Mouse (Mus musculus) cortical plate, adult 2 months (tissue): ENCODE results near the gene Enpp6. TPM values are rescaled to one million over a fixed set of nuclear protein-coding genes. Genes with fewer than 3 reads are reported as not detected.
A peak's percentile ranks its signal among the peaks of the same experiment; 100 is the strongest.

Experiments
- H3K27ac ChIP-seq: fragments of 200-500 bp; 2 replicates; pipeline ENCODE4 v1.5.1; 2012; ENCODE audit warnings: low read length, control low read depth, inconsistent platforms; ENCODE audit not compliant: insufficient read depth
- H3K4me1 ChIP-seq: fragments of 200-500 bp; 2 replicates; pipeline ENCODE4 v1.6.1; 2011; ENCODE audit warnings: low read length; ENCODE audit not compliant: control insufficient read depth, insufficient read depth
- H3K4me3 ChIP-seq: fragments of 200-500 bp; 2 replicates; pipeline ENCODE4 v1.5.1; 2011; ENCODE audit warnings: mild to moderate bottlenecking, low read length, control low read depth; ENCODE audit not compliant: insufficient read depth
- CTCF ChIP-seq: fragments of 200-500 bp; IDR thresholded peaks from 2 replicates; pipeline ENCODE4 v1.5.1; 2011; ENCODE audit warnings: mild to moderate bottlenecking, control low read depth, low read length; ENCODE audit not compliant: insufficient read depth; ENCODE audit errors: extremely low read depth
- POLR2A ChIP-seq: fragments of 200-500 bp; IDR thresholded peaks from 2 replicates; pipeline ENCODE4 v1.6.1; 2011; ENCODE audit warnings: mild to moderate bottlenecking, low read length, control low read depth; ENCODE audit not compliant: insufficient read depth; ENCODE audit errors: extremely low read depth
- polyA plus RNA-seq: library from polyadenylated mRNA; depleted of rRNA; stranded (reverse); fragments of >200 nt; gene quantifications from 2 replicates; pipeline ENCODE4 v1.2.3, GENCODE M21; 2012

Enpp6 gene
- polyA plus RNA-seq, 1 experiment: 14.4 TPM

- Histone ChIP-seq H3K27ac (no peak overlapping the region), H3K4me3 (no peak overlapping the region), H3K4me1 (no peaks in the 10 kb centered on the region)
- TF ChIP-seq CTCF (no peak), POLR2A (no peak)
Observed at GRCm38 (mm10) chr8:46991081-46991480, 4.4 kb downstream of the Enpp6 start.

- TF ChIP-seq POLR2A (no peak), CTCF (no peak)
- no peaks in the 10 kb centered on the region for H3K4me1 ChIP-seq
- H3K27ac ChIP-seq: no peak overlapping the region
- H3K4me3 ChIP-seq: no peak overlapping the region
Observed at GRCm38 (mm10) chr8:46992579-46992978, 5.9 kb downstream of the Enpp6 start.

- TF ChIP-seq POLR2A (no peak), CTCF (no peak)
- Histone ChIP-seq H3K4me3 (no peak overlapping the region), H3K27ac (no peak overlapping the region), H3K4me1 (no peaks in the 10 kb centered on the region)
Observed at GRCm38 (mm10) chr8:46995931-46996664, 9.4 kb downstream of the Enpp6 start.

GRCm38 (mm10) chr8:47005676-47006075, 19.0 kb downstream of the Enpp6 start:
- H3K4me3 ChIP-seq: no peak overlapping the region
- H3K27ac ChIP-seq: no peak overlapping the region
- no peaks in the 10 kb centered on the region for H3K4me1 ChIP-seq
- TF ChIP-seq POLR2A: no peak
- no peak for TF ChIP-seq CTCF

- Histone ChIP-seq H3K4me1 (no peaks in the 10 kb centered on the region), H3K4me3 (no peak overlapping the region), H3K27ac (no peak overlapping the region)
- TF ChIP-seq CTCF: no peak
- no peak for TF ChIP-seq POLR2A
Observed at GRCm38 (mm10) chr8:47006785-47007184, 20.1 kb downstream of the Enpp6 start.

GRCm38 (mm10) chr8:47008220-47008773, 21.6 kb downstream of the Enpp6 start:
- TF ChIP-seq POLR2A (no peak), CTCF (no peak)
- H3K27ac ChIP-seq: no peak overlapping the region
- no peak overlapping the region for H3K4me3 ChIP-seq
- H3K4me1 ChIP-seq: no peaks in the 10 kb centered on the region

GRCm38 (mm10) chr8:47016268-47016946, 29.7 kb downstream of the Enpp6 start:
- TF ChIP-seq POLR2A (no peak), CTCF (peak; percentile 98)
- no peaks in the 10 kb centered on the region for H3K4me1 ChIP-seq
- no peak overlapping the region for H3K4me3 ChIP-seq
- H3K27ac ChIP-seq: no peak overlapping the region

- no peak overlapping the region for H3K4me3 ChIP-seq
- TF ChIP-seq POLR2A (no peak), CTCF (peak; percentile 20)
- no peak overlapping the region for H3K27ac ChIP-seq
- no peaks in the 10 kb centered on the region for H3K4me1 ChIP-seq
Observed at GRCm38 (mm10) chr8:47021135-47021555, 34.5 kb downstream of the Enpp6 start.

GRCm38 (mm10) chr8:47024612-47025011, 37.9 kb downstream of the Enpp6 start:
- TF ChIP-seq POLR2A: no peak
- no peak for TF ChIP-seq CTCF
- Histone ChIP-seq H3K27ac (no peak overlapping the region), H3K4me1 (no peaks in the 10 kb centered on the region), H3K4me3 (no peak overlapping the region)
